Mouse (Mus musculus) kidney, postnatal 25 days (tissue): ENCODE measurements around the gene Ints14.

Source experiments
- DNase-seq, 2 experiments: peaks; one replicate each; pipeline ENCODE4 v3.0.0; 2021; ENCODE audit warnings: mixed read lengths in 2 of 2

The Ints14 gene

GRCm38 (mm10) chr9:64960117-64960977 is at the start of gene Ints14:
Gene Ints14, plus strand, starts transcription at chr9:64960905.
- DNase-seq = peak; percentile 96 to 97

- DNase-seq = no peak
Observed at GRCm38 (mm10) chr9:64913406-64913805, 47.3 kb upstream of the Ints14 start.

- no peak for DNase-seq
Observed at GRCm38 (mm10) chr9:64913973-64914372, 46.7 kb upstream of the Ints14 start.

DNA sequence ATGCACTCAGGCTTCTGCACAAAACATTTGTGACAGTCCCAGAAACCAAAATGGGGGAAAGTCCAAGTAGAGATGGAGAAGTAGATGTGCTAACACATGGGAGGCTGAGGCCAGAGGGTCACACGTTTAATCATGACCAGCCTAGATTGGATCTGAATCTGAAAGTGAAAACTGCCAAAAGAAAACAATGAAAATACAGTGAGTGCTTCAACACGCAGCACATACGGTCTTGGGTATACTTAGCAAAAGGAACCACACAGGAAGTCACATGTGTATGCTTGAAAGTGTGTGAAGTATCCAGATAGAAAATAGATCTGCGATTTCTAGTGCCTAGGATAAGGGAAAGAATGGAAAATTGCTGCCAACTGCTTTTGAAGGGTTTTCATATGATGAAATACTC is 46.1 kb upstream of the Ints14 start:
- no peak for DNase-seq

DNA sequence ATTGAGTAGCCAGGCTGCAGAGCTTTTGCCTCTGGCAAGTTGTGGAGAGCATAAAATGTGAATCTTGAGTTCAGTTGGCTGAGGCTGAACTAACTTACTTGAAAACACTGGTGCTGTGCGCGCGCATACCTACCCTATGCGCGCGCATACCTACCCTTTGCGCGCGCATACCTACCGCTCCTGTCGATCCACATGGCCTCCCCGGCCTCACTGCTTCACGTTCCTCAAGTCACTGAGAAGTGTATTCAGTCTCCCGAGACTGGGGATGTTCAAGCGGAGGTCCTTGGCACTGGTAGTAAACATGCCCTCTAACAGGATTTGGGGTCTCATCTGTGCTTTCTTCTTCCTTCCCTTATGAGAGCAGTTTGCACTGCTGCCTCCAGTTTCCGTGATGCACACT is 42.1 kb upstream of the Ints14 start:
- no peak for DNase-seq

- DNase-seq = no peak
Observed at GRCm38 (mm10) chr9:64925771-64926170, 34.9 kb upstream of the Ints14 start.

DNA sequence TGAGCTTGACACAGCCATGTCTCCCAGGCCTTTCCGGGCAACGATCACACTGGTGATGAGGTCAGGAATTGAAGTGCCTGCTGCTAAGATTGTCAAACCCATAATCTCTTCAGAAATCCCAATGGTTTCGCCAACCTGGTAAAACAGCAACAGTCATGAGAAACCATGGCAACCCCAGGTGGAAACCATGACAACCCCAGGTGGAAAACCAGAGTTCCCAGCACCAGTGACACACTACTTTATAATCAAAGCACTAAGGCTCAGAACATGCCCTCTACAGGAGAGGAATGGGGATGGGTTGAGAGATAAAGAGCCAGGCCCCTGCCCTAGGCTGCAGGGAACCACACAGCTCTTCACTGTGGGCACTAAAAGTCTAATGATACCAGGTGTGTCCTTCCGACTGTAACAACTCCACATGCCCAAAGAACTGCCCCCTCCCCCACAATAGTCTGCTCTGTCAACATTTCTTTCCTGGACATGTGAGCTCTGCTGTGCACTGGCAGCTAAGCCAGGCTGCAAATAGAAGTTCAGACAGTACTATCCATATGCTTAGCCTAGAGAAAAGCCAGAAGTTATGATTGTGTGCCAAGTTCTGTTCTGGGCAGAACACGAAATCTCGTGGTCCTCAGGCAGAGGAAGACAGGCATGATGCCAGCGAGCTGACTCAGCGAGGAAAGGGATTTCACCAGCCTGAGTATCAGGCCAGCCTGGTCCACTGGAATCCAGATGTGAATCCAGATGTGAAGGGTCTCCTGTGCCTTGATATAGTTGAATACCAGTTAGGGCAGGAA is 34.3 kb upstream of the Ints14 start:
- peak; percentile 23 to 47 for DNase-seq

DNA sequence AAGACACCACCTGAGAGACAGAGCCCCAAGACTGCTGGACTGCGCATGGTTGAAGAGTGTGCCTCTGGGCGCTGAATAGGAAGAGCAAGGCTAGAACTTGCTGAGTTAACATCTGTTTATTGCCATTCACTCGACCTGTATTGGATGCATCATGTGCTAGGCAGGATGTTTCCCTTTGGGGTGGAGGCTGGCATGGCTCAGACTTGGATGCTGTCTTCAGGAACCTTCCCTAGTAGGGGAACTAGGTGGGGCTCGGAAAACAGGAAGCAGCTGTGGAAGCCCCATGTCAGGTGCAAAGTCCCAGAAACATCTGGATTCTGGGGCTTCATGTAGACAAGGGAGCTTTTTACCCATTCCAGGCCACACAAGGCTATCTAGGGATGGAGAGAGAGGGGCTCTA is 30.4 kb upstream of the Ints14 start:
- DNase-seq = peak in 1 of 2 experiments; percentile 34

- peak in 1 of 2 experiments; percentile 28 for DNase-seq
Observed at GRCm38 (mm10) chr9:64931751-64932610, 28.7 kb upstream of the Ints14 start.

- peak; percentile 64 to 89 for DNase-seq
Observed at GRCm38 (mm10) chr9:64934015-64934754, 26.5 kb upstream of the Ints14 start.

- peak; percentile 59 to 80 for DNase-seq
Observed at GRCm38 (mm10) chr9:64936508-64936907, 24.2 kb upstream of the Ints14 start.

- DNase-seq = no peak
Observed at GRCm38 (mm10) chr9:64937491-64937890, 23.2 kb upstream of the Ints14 start.

GRCm38 (mm10) chr9:64938535-64938934 is 22.2 kb upstream of the Ints14 start:
- DNase-seq = no peak

GRCm38 (mm10) chr9:64939281-64939680 is 21.4 kb upstream of the Ints14 start:
- no peak for DNase-seq

DNA sequence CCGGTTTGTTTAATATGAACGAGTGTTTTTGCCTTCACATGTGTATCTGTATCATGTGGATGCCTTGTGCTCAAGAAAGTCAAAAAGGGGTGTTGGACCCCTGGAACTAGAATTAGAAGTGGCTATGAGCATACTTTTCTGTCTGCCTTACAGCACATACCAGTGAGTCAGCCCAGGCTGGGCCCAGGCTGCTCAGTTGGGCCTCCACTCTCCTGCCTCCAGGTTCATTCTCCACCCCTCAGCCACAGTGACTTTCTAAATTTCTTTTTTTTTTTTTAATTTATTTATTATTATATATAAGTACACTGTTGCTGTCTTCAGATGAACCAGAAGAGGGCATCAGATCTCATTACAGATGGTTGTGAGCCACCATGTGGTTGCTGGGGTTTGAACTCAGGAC is 20.9 kb upstream of the Ints14 start:
- no peak for DNase-seq

GRCm38 (mm10) chr9:64940731-64941346 is 19.9 kb upstream of the Ints14 start:
- DNase-seq = no peak

DNA sequence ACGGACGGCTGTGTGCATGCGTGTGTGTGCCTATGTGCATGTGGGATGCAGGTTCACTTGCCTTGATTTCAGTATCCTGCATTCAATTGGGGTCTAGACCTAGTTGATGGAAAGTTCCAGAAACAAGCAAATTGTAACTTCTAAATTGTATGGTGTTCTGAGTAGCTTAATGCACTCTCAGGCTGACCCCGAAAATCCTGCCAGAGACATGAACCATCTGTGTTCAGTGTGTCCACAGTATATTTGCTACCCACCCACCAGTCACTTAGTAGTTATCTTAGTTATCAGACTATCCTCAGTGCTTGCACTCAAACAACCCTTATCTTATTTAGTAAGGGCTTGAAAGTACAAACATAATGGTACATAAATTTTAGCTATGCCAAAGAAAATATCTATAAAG is 19.1 kb upstream of the Ints14 start:
- no peak for DNase-seq

DNA sequence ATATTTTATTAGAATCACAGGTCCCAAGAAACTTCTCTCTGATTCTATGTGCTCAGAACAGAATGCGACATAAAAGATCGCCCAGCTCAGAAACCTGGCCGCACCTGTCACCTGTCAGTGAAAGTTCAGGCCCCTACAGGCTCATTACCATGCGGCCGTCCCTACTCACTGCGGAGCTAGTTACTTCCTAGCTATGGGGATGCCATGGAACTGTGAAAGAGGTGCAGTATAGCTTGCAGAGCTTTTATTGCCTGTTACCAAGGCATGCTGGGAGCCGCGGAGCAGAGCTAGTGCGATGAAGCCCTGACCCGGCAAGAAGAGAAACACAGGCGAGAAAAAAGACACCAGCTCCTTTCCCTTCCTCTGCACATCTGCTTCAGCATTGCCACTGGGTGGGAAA is 16.7 kb upstream of the Ints14 start:
- no peak for DNase-seq

DNA sequence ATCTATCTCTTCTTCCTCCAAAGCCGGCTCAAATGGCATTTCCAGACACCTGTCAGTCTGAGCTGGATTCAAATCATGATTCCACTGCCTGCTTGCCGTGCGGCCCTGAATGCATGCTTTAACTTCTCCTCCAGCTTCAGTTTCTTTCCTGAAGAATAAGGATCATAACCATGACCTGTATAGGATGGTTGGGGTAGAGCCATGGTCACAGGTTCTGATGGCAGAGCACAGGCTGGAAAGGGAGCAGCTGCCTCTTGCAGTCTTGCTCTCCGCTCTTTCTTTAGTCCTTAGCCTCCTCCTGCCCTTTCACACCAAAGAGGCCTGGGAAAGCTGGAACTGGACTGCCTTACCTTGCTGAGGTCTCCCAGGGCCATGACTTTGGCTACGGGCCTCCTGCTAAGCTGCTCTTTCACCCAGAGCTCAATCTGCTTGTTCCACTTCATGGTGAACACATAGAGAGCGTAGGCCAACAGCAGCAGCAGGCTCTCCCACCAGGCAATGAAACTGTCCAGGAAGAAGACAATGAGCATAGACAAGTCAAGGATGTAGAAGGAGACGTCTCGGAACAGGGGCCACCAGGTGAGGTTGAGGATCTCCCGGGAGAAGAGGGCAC is 13.1 kb upstream of the Ints14 start:
- DNase-seq = no peak

GRCm38 (mm10) chr9:64951161-64951657 is 9.5 kb upstream of the Ints14 start, which contains the start of gene Slc24a1:
Gene Slc24a1, minus strand, starts transcription at chr9:64951607.
- no peak for DNase-seq

GRCm38 (mm10) chr9:64952055-64952454 is 8.7 kb upstream of the Ints14 start:
- DNase-seq = no peak
